Mouse (Mus musculus) stomach, postnatal 0 days (tissue): Measurements from ENCODE around the gene Cd101. TPM values are rescaled to one million over a fixed set of nuclear protein-coding genes. Genes with fewer than 3 reads are reported as not detected.

Experiments
- ATAC-seq: fragments of 200-750 bp; cut with Nextera tagmentation; 2 replicates; pipeline ENCODE4 v1.8.0; 2017; ENCODE audit not compliant: low FRiP score, low TSS enrichment
- DNase-seq: peaks from one replicate; pipeline ENCODE4 v3.0.0-alpha.2; 2016; ENCODE audit warnings: low spot score
- H3K27ac ChIP-seq: fragments of 300-500 bp; sonication (generic); replicated peaks from 2 replicates; pipeline ENCODE4 v1.5.1; 2014; ENCODE audit warnings: mild to moderate bottlenecking, control low read depth
- H3K27me3 ChIP-seq: fragments of 300-500 bp; sonication (generic); 2 replicates; pipeline ENCODE4 v1.6.1; 2014; ENCODE audit warnings: low read length; ENCODE audit not compliant: control insufficient read depth, insufficient read depth
- H3K36me3 ChIP-seq: fragments of 300-500 bp; sonication (generic); 2 replicates; pipeline ENCODE4 v1.6.1; 2014; ENCODE audit warnings: low read length, mixed read lengths; ENCODE audit not compliant: control insufficient read depth, insufficient read depth
- H3K4me1 ChIP-seq: fragments of 300-500 bp; sonication (generic); replicated peaks from 2 replicates; pipeline ENCODE4 v1.6.1; 2014; ENCODE audit warnings: antibody characterized with exemption; ENCODE audit not compliant: control insufficient read depth, insufficient read depth
- H3K4me2 ChIP-seq: fragments of 300-500 bp; sonication (generic); replicated peaks from 2 replicates; pipeline ENCODE4 v1.6.1; 2014; ENCODE audit warnings: low read depth, mild to moderate bottlenecking, control low read depth, moderate library complexity
- H3K4me3 ChIP-seq: fragments of 300-500 bp; sonication (generic); 2 replicates; pipeline ENCODE4 v1.5.1; 2014; ENCODE audit warnings: low read depth, low read length, control low read depth
- H3K9ac ChIP-seq: fragments of 300-500 bp; sonication (generic); 2 replicates; pipeline ENCODE4 v1.6.1; 2014; ENCODE audit warnings: mild to moderate bottlenecking, low read length, control low read depth, mixed read lengths
- H3K9me3 ChIP-seq: fragments of 300-500 bp; sonication (generic); 2 replicates; pipeline ENCODE4 v1.6.1; 2016; ENCODE audit warnings: low read length; ENCODE audit not compliant: control insufficient read depth
- CTCF ChIP-seq: IDR thresholded peaks from 2 replicates; pipeline ENCODE4 v1.5.1; 2016; ENCODE audit warnings: antibody characterized with exemption, low read depth, mild to moderate bottlenecking, moderate library complexity
- EP300 ChIP-seq: optimal IDR thresholded peaks from 2 replicates; pipeline ENCODE3; 2016; ENCODE audit warnings: antibody characterized with exemption
- WGBS: fragments of 180-500 bp; shearing (Covaris S2); extraction: QIAGEN DNeasy Blood & Tissue Kit; methylation state at CpG from one replicate; pipeline ENCODE4 v1.1.7; 2014; 5-methylcytosine and 5-hydroxymethylcytosine counted together
- polyA plus RNA-seq: library from polyadenylated mRNA; unstranded; fragments of >200 nt; fragmentation: Nextera tagmentation; extraction: Ambion mirVana; gene quantifications from 2 replicates; pipeline ENCODE4 v1.2.1, GENCODE M21; 2015

Gene Cd101
- polyA plus RNA-seq, 1 experiment from 2014 or later = 0.06 TPM

DNA sequence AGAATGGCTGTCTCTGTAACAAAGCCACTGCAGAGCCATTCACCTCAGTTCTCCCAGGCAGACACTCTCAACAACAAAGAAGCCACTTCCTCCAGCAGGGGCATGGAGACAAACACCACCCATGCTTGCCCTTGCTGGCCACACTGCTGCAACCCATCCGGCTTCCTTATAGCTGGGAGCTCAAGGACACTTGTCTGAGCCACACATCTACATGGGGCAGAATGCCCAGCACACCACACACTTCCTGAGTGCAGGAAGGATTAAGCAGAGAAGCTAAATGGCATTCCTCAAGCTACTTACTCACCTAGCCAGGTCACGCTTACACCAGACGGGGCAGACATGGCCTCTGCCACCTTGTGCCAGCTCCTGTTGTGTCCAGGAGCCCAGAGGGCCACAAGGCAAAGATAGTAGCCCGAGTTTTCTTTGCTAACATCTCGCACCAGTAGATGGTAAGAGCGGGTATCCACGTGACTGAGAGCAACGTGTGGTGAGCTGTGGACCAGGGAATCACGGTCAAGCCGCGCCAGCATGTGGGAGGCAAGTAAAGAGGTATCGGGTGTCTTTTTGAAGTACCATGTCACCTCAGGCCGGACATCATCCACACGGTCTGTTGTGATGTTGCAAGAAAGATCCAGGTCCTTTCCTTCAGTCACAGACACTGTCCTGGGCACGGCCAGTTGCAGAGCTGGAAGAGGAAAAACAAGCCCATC lies 43.3 kb upstream of the Cd101 start:
- peaks cover 6% of the 10 kb centered on the region; the same call in 1 of the 2 replicates for H3K4me1 ChIP-seq
- no peak overlapping the region for H3K4me2 ChIP-seq
- no peaks in the 10 kb centered on the region for H3K9me3 ChIP-seq
- TF ChIP-seq CTCF = no peak
- TF ChIP-seq EP300 = no peak
- H3K27me3 ChIP-seq = no peaks in the 10 kb centered on the region
- DNase-seq = no peak
- no peak for ATAC-seq
- peak overlapping the region; percentile 18; the same call in 1 of the 2 replicates for H3K27ac ChIP-seq
- H3K36me3 ChIP-seq = peaks cover 3% of the 10 kb centered on the region
- no peak overlapping the region for H3K9ac ChIP-seq
- H3K4me3 ChIP-seq = no peak overlapping the region
- WGBS = 85% methylated on average over 15 of the region's 15 CpGs

DNA sequence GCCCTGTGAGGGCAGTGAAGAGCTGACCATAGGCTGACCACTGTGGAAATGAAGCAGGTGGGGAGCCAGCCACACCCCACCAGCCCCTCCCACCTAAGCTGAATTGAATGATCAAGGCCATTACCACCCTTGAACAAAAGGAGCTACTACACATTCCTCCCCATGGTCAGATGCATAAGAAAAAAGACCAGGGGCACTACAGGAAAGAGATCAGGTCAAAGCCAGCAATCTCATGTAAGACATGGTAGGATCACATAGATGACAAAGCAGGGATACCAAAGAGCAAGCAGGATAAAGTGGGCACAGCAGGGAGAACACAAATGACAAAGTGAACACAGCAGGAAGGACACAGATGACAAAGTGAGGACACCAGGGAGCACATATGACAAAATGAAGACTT lies 42.2 kb upstream of the Cd101 start:
- no peak for DNase-seq
- Histone ChIP-seq H3K36me3 (no peaks in the 10 kb centered on the region), H3K4me2 (no peak overlapping the region), H3K27me3 (no peaks in the 10 kb centered on the region), H3K4me3 (no peak overlapping the region), H3K9ac (no peak overlapping the region), H3K27ac (peak overlapping the region; percentile 59; the same call in 1 of the 2 replicates), H3K4me1 (peaks cover 6% of the 10 kb centered on the region; the same call in 1 of the 2 replicates), H3K9me3 (no peaks in the 10 kb centered on the region)
- TF ChIP-seq CTCF = no peak
- TF ChIP-seq EP300 = no peak
- ATAC-seq = no peak

DNA sequence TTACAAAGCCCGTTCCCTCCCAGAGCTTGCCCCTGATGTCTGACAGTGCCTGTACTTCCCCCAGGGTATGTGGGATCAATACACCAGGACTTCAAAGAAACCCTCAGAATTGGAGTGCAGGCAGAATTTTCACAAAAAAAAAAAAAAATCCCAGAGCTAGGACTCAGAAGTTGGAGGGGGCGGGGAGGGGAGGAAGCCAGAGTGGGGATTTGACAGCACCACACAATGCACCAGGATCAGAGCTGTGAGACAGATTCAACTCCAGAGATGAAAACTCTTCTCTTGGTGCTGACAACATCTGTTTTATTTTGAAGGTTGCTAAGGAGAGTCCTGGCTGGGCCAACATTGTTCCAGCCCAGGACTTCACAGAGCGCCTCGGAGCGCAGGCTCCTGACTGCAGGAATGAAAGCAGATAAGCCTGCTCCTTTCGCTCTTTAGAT lies 41.5 kb upstream of the Cd101 start:
- WGBS = 37% methylated on average over 6 of the region's 6 CpGs
- peak; percentile 24; the same call in 1 of the 2 replicates for ATAC-seq

DNA sequence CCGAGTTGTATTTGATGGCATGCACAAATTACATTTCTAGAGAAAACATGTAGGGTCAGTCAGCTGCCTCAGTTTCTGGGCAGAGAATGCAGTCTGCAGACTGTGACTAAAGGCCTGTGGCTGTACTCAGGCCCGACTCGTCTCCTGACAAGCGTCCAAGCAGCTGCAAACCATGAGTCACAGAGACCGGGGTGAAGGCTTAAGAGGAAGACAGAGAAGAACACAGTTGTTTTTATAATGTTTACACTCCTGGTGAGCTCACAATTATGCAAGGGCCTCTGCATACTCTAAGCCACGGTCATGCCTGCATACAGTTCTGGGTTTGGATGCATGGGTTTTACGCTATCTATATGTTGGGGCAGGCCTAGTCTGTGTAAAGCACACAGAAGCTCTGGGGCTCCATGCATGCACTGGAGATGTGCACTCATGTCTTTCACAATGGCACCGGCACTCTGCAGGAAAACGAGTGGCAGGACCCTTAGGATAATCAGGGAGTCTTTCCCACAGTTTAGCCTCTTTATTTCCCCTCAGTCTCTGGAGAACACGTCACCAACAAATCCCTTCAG lies 41.0 kb upstream of the Cd101 start:
- Histone ChIP-seq H3K4me1 (peaks cover 6% of the 10 kb centered on the region; the same call in 1 of the 2 replicates), H3K9ac (no peak overlapping the region), H3K9me3 (no peaks in the 10 kb centered on the region), H3K4me3 (no peak overlapping the region), H3K27me3 (no peaks in the 10 kb centered on the region), H3K27ac (peak overlapping the region; percentile 59), H3K36me3 (no peaks in the 10 kb centered on the region), H3K4me2 (no peak overlapping the region)
- WGBS = 31% methylated on average over 10 of the region's 10 CpGs
- no peak for TF ChIP-seq CTCF
- TF ChIP-seq EP300 = no peak
- ATAC-seq (peak; percentile 73), DNase-seq (peak; percentile 40)

More for the DNA sequence above, 41.5 kb upstream of the Cd101 start:
- Histone ChIP-seq H3K9ac (no peak overlapping the region), H3K9me3 (no peaks in the 10 kb centered on the region), H3K36me3 (no peaks in the 10 kb centered on the region), H3K27me3 (no peaks in the 10 kb centered on the region), H3K27ac (peak overlapping the region; percentile 59), H3K4me3 (no peak overlapping the region), H3K4me1 (peaks cover 6% of the 10 kb centered on the region; the same call in 1 of the 2 replicates), H3K4me2 (no peak overlapping the region)
- TF ChIP-seq CTCF = no peak
- TF ChIP-seq EP300 = no peak
- DNase-seq = no peak

DNA sequence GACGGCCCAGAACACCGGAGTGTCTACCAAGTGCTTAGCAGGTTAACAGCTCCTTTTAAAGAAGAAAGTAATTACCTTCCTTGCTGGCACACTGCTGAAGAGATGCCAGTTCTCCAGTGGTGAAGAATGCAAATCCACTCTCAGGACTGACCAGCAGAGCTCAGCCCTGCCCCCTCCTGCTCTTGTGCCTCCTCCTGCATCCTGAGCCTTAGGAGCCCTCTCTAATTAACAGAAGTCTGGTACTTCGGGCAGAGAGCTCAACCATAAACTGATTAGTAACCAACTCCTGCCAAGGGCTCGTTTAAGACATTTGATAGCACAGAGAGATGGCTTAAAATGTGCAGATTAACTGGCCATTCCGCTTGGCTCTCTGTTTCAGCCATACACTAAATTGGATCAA lies 39.3 kb upstream of the Cd101 start:
- Histone ChIP-seq H3K4me3 (no peak overlapping the region), H3K4me2 (no peak overlapping the region), H3K9ac (no peak overlapping the region), H3K27ac (no peak overlapping the region), H3K9me3 (no peaks in the 10 kb centered on the region), H3K36me3 (no peaks in the 10 kb centered on the region), H3K27me3 (no peaks in the 10 kb centered on the region), H3K4me1 (peaks cover 6% of the 10 kb centered on the region; the same call in 1 of the 2 replicates)
- DNase-seq (no peak), ATAC-seq (no peak)
- TF ChIP-seq EP300 (no peak), CTCF (no peak)
- WGBS = 66% methylated on average over 5 of the region's 5 CpGs

GRCm38 (mm10) chr3:101066175-101066574 lies 36.8 kb upstream of the Cd101 start:
- H3K4me2 ChIP-seq = no peak overlapping the region
- H3K9me3 ChIP-seq = no peaks in the 10 kb centered on the region
- DNase-seq (peak; percentile 45), ATAC-seq (peak; percentile 63)
- TF ChIP-seq EP300 (no peak), CTCF (no peak)
- no peak overlapping the region for H3K27ac ChIP-seq
- H3K4me3 ChIP-seq = no peak overlapping the region
- 53% methylated on average over 6 of the region's 6 CpGs for WGBS
- H3K4me1 ChIP-seq = peaks cover 6% of the 10 kb centered on the region; the same call in 1 of the 2 replicates
- no peak overlapping the region for H3K9ac ChIP-seq
- H3K27me3 ChIP-seq = no peaks in the 10 kb centered on the region
- no peaks in the 10 kb centered on the region; the same call in 1 of the 2 replicates for H3K36me3 ChIP-seq
